Mouse (Mus musculus): ENCODE data around the gene Hist2h3b. TPM values are rescaled to one million over a fixed set of nuclear protein-coding genes. Genes with fewer than 3 reads are reported as not detected.
"Not testable (repeated sequence)": the region's sequence is repeated elsewhere in the genome, so short reads cannot be mapped to it uniquely, and the experiment has no call there.

Gene Hist2h3b
- polyA plus RNA-seq, 1 experiment from 2014 or later = 23.1 TPM

- no peak for ATAC-seq
- Histone ChIP-seq H3K36me3 (ENCODE audit: control insufficient read depth, insufficient read depth) (no peaks in the 10 kb centered on the region), H3K9ac (replicated peaks; ENCODE audit: low read depth, low read length) (peak overlapping the region; percentile 51), H3K9me3 (ENCODE audit: control insufficient read depth, low read length) (no peaks in the 10 kb centered on the region), H3K4me3 (replicated peaks; ENCODE audit: low read length) (peak overlapping the region; percentile 40), H3K27me3 (replicated peaks; ENCODE audit: control insufficient read depth, insufficient read depth, low read length) (no peaks in the 10 kb centered on the region), H3K4me2 (ENCODE audit: low read length) (peak overlapping the region; percentile 48), H3K4me1 (replicated peaks; ENCODE audit: control insufficient read depth, insufficient read depth, low read length) (peaks cover 16% of the 10 kb centered on the region), H3K27ac (ENCODE audit: low read length) (peak overlapping the region; percentile 42)
- under 1% methylated on average over 12 of the region's 12 CpGs for WGBS
Measured at GRCm38 (mm10) chr3:96237904-96238511, 30.4 kb upstream of the Hist2h3b start.

GRCm38 (mm10) chr3:96238954-96239793 is 29.3 kb upstream of the Hist2h3b start, which contains the start of gene Hist2h3c2:
Gene Hist2h3c2 (minus strand): TSS chr3:96239127.
- not testable (repeated sequence) for H3K9me3 ChIP-seq (ENCODE audit: control insufficient read depth, low read length); H3K27me3 ChIP-seq (replicated peaks; ENCODE audit: control insufficient read depth, insufficient read depth, low read length); H3K36me3 ChIP-seq (ENCODE audit: control insufficient read depth, insufficient read depth)
- Histone ChIP-seq H3K9ac (replicated peaks; ENCODE audit: low read depth, low read length) (peak within 1 kb of the TSS; percentile 51), H3K4me3 (replicated peaks; ENCODE audit: low read length) (peak within 1 kb of the TSS; percentile 40), H3K4me1 (replicated peaks; ENCODE audit: control insufficient read depth, insufficient read depth, low read length) (peaks cover 16% of the 10 kb centered on the region), H3K27ac (ENCODE audit: low read length) (peak within 1 kb of the TSS; percentile 42), H3K4me2 (ENCODE audit: low read length) (peak within 1 kb of the TSS; percentile 48)
- peak; percentile 87 for ATAC-seq
- WGBS = 2% methylated on average over 9 of the region's 68 CpGs

- peak within 1 kb of the TSS; percentile 58 for H3K4me2 ChIP-seq (ENCODE audit: low read length)
- peaks cover 22% of the 10 kb centered on the region for H3K4me1 ChIP-seq (replicated peaks; ENCODE audit: control insufficient read depth, insufficient read depth, low read length)
- peak within 1 kb of the TSS; percentile 42 for H3K4me3 ChIP-seq (replicated peaks; ENCODE audit: low read length)
- not testable (repeated sequence) for H3K27me3 ChIP-seq (replicated peaks; ENCODE audit: control insufficient read depth, insufficient read depth, low read length); H3K36me3 ChIP-seq (ENCODE audit: control insufficient read depth, insufficient read depth); H3K9me3 ChIP-seq (ENCODE audit: control insufficient read depth, low read length)
- 4% methylated on average over 23 of the region's 85 CpGs for WGBS
- peak within 1 kb of the TSS; percentile 85 for H3K27ac ChIP-seq (ENCODE audit: low read length)
- peak; percentile 86 for ATAC-seq
- peak within 1 kb of the TSS; percentile 46; the same call in 1 of the 2 replicates for H3K9ac ChIP-seq (replicated peaks; ENCODE audit: low read depth, low read length)
Measured at GRCm38 (mm10) chr3:96239949-96240798, 28.3 kb upstream of the Hist2h3b start, which contains the start of gene Hist2h2aa2. Gene Hist2h2aa2 (minus strand): TSS chr3:96240276.

- H3K4me1 ChIP-seq (replicated peaks; ENCODE audit: control insufficient read depth, insufficient read depth, low read length) = peaks cover 22% of the 10 kb centered on the region
- H3K4me2 ChIP-seq (ENCODE audit: low read length) = peak overlapping the region; percentile 58
- H3K27me3 ChIP-seq (replicated peaks; ENCODE audit: control insufficient read depth, insufficient read depth, low read length) = no peaks in the 10 kb centered on the region
- no peaks in the 10 kb centered on the region for H3K36me3 ChIP-seq (ENCODE audit: control insufficient read depth, insufficient read depth)
- no peak overlapping the region for H3K4me3 ChIP-seq (replicated peaks; ENCODE audit: low read length)
- H3K27ac ChIP-seq (ENCODE audit: low read length) = peak overlapping the region; percentile 78
- no peak for ATAC-seq
- H3K9me3 ChIP-seq (ENCODE audit: control insufficient read depth, low read length) = no peaks in the 10 kb centered on the region
- peak overlapping the region; percentile 45; the same call in 1 of the 2 replicates for H3K9ac ChIP-seq (replicated peaks; ENCODE audit: low read depth, low read length)
- WGBS = 68% methylated on average over 9 of the region's 9 CpGs
Measured at GRCm38 (mm10) chr3:96240799-96241197, 27.7 kb upstream of the Hist2h3b start.

GRCm38 (mm10) chr3:96243921-96244572 is 24.4 kb upstream of the Hist2h3b start:
- Histone ChIP-seq H3K4me3 (replicated peaks; ENCODE audit: low read length) (no peak overlapping the region), H3K4me1 (replicated peaks; ENCODE audit: control insufficient read depth, insufficient read depth, low read length) (peaks cover 14% of the 10 kb centered on the region), H3K9me3 (ENCODE audit: control insufficient read depth, low read length) (no peaks in the 10 kb centered on the region), H3K36me3 (ENCODE audit: control insufficient read depth, insufficient read depth) (no peaks in the 10 kb centered on the region), H3K27me3 (replicated peaks; ENCODE audit: control insufficient read depth, insufficient read depth, low read length) (no peaks in the 10 kb centered on the region), H3K9ac (replicated peaks; ENCODE audit: low read depth, low read length) (no peak overlapping the region; the same call in 1 of the 2 replicates), H3K4me2 (ENCODE audit: low read length) (no peak overlapping the region; the same call in 1 of the 2 replicates), H3K27ac (ENCODE audit: low read length) (0 out of 2 replicates have a peak overlapping the region, but pooled peaks have one; percentile 96)
- WGBS = 82% methylated on average over 7 of the region's 7 CpGs
- ATAC-seq = no peak

GRCm38 (mm10) chr3:96245003-96245886 is 23.2 kb upstream of the Hist2h3b start, which contains the start of gene Hist2h2aa1:
Gene Hist2h2aa1 (plus strand): TSS chr3:96245497.
- H3K27me3 ChIP-seq (replicated peaks; ENCODE audit: control insufficient read depth, insufficient read depth, low read length); H3K9me3 ChIP-seq (ENCODE audit: control insufficient read depth, low read length); H3K36me3 ChIP-seq (ENCODE audit: control insufficient read depth, insufficient read depth): not testable (repeated sequence)
- H3K4me2 ChIP-seq (ENCODE audit: low read length) = peak within 1 kb of the TSS; percentile 64
- peak within 1 kb of the TSS; percentile 96 for H3K27ac ChIP-seq (ENCODE audit: low read length)
- under 1% methylated on average over 20 of the region's 88 CpGs for WGBS
- peaks cover 14% of the 10 kb centered on the region for H3K4me1 ChIP-seq (replicated peaks; ENCODE audit: control insufficient read depth, insufficient read depth, low read length)
- H3K4me3 ChIP-seq (replicated peaks; ENCODE audit: low read length) = peak within 1 kb of the TSS; percentile 53
- H3K9ac ChIP-seq (replicated peaks; ENCODE audit: low read depth, low read length) = peak within 1 kb of the TSS; percentile 75
- peak; percentile 90 for ATAC-seq

- not testable (repeated sequence) for H3K9ac ChIP-seq (replicated peaks; ENCODE audit: low read depth, low read length)
Measured at GRCm38 (mm10) chr3:96246018-96246417, 22.4 kb upstream of the Hist2h3b start.

GRCm38 (mm10) chr3:96246427-96246856 is 22.0 kb upstream of the Hist2h3b start, which contains the start of gene Hist2h3c1:
Gene Hist2h3c1 (plus strand): TSS chr3:96246685.
- Histone ChIP-seq H3K4me2 (ENCODE audit: low read length) (peak within 1 kb of the TSS; percentile 39), H3K4me3 (replicated peaks; ENCODE audit: low read length) (peak within 1 kb of the TSS; percentile 38), H3K9ac (replicated peaks; ENCODE audit: low read depth, low read length) (peak within 1 kb of the TSS; percentile 37; the same call in 1 of the 2 replicates), H3K4me1 (replicated peaks; ENCODE audit: control insufficient read depth, insufficient read depth, low read length) (peaks cover 12% of the 10 kb centered on the region)
- ATAC-seq = peak; percentile 87
- not testable (repeated sequence) for H3K27me3 ChIP-seq (replicated peaks; ENCODE audit: control insufficient read depth, insufficient read depth, low read length); H3K36me3 ChIP-seq (ENCODE audit: control insufficient read depth, insufficient read depth); H3K9me3 ChIP-seq (ENCODE audit: control insufficient read depth, low read length); H3K27ac ChIP-seq (ENCODE audit: low read length)
- WGBS = no CpG with 5 or more reads among the region's 47 CpGs

More at GRCm38 (mm10) chr3:96246018-96246417, 22.4 kb upstream of the Hist2h3b start:
- not testable (repeated sequence) for H3K27me3 ChIP-seq (replicated peaks; ENCODE audit: control insufficient read depth, insufficient read depth, low read length); H3K36me3 ChIP-seq (ENCODE audit: control insufficient read depth, insufficient read depth); ATAC-seq; H3K9me3 ChIP-seq (ENCODE audit: control insufficient read depth, low read length); H3K27ac ChIP-seq (ENCODE audit: low read length)
- Histone ChIP-seq H3K4me2 (ENCODE audit: low read length) (peak overlapping the region; percentile 39), H3K4me1 (replicated peaks; ENCODE audit: control insufficient read depth, insufficient read depth, low read length) (peaks cover 12% of the 10 kb centered on the region), H3K4me3 (replicated peaks; ENCODE audit: low read length) (peak overlapping the region; percentile 38)
- WGBS = 0% methylated on average over 9 of the region's 21 CpGs
